Mouse (Mus musculus) myocyte (in vitro differentiated cells): ENCODE results near the gene Zfp106.

Source experiments
- MAX ChIP-seq: IDR thresholded peaks from one replicate; pipeline ENCODE4 v1.6.1; 2011; ENCODE audit warnings: low read depth, mild to moderate bottlenecking, control low read depth
- POLR2AphosphoS2 ChIP-seq: IDR thresholded peaks from one replicate; pipeline ENCODE4 v1.6.1; 2011; ENCODE audit warnings: low read depth, control low read depth; ENCODE audit not compliant: insufficient read length

DNA sequence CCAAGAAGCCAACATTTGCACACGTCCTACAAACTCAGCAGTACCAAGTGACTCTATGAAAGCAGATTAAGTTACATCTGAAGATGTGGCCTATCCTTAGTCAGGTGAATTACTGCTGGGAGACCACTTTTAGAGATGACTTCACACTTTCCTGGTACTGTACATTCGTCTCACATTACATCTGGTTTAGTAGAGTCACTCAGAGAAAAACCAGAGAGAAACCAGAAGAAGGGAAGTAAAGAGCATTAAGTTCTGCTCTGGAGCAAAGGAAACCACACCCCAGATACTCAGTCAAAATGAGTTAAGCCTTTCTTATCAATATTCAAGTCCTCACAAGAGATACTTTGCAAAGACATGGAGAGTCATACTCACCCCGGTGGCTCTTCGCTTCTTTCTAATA is 32.4 kb downstream of the Zfp106 start:
- no peak for TF ChIP-seq MAX
- TF ChIP-seq POLR2AphosphoS2: no peak
